Mouse (Mus musculus) small intestine, adult 2 months (tissue): ENCODE data around the gene Atxn7l3b. TPM values are rescaled to one million over a fixed set of nuclear protein-coding genes. Genes with fewer than 3 reads are reported as not detected.

ENCODE experiments used
- H3K27ac ChIP-seq: fragments of 200-500 bp; 2 replicates; pipeline ENCODE4 v1.5.1; 2012; ENCODE audit warnings: low read depth, low read length, control low read depth, inconsistent platforms; ENCODE audit not compliant: insufficient read depth
- H3K27me3 ChIP-seq: fragments of 200-500 bp; 2 replicates; pipeline ENCODE4 v1.6.1; 2012; ENCODE audit warnings: mild to moderate bottlenecking, moderate library complexity, low read length, inconsistent platforms; ENCODE audit not compliant: control insufficient read depth, insufficient read depth
- H3K36me3 ChIP-seq: fragments of 200-500 bp; 2 replicates; pipeline ENCODE4 v1.6.1; 2012; ENCODE audit warnings: mild to moderate bottlenecking, low read length, control low read depth, inconsistent platforms; ENCODE audit not compliant: control insufficient read depth, insufficient read depth
- H3K4me1 ChIP-seq: fragments of 200-500 bp; 2 replicates; pipeline ENCODE4 v1.6.1; 2012; ENCODE audit warnings: low read length, inconsistent platforms, mixed read lengths; ENCODE audit not compliant: control insufficient read depth, insufficient read depth, insufficient read length
- H3K4me3 ChIP-seq: fragments of 200-500 bp; 2 replicates; pipeline ENCODE4 v1.5.1; 2012; ENCODE audit warnings: low read depth, mild to moderate bottlenecking, control low read depth, inconsistent platforms, low read length, moderate library complexity
- CTCF ChIP-seq: fragments of 200-500 bp; IDR thresholded peaks from 2 replicates; pipeline ENCODE4 v1.5.1; 2012; ENCODE audit warnings: low read depth, mild to moderate bottlenecking, control low read depth, inconsistent platforms, low read length, moderate library complexity, mixed read lengths; ENCODE audit not compliant: insufficient replicate concordance, insufficient read length; ENCODE audit errors: extremely low read depth
- POLR2A ChIP-seq: fragments of 200-500 bp; IDR thresholded peaks from 2 replicates; pipeline ENCODE4 v1.6.1; 2012; ENCODE audit warnings: low read depth, mild to moderate bottlenecking, control low read depth, inconsistent platforms, low read length, moderate library complexity
- WGBS: fragments of 180-500 bp; shearing (Covaris S2); methylation state at CpG from one replicate; pipeline ENCODE4 v1.1.7; 2018; 5-methylcytosine and 5-hydroxymethylcytosine counted together
- polyA plus RNA-seq: library from polyadenylated mRNA; depleted of rRNA; stranded (reverse); fragments of >200 nt; gene quantifications from 2 replicates; pipeline ENCODE4 v1.2.3, GENCODE M21; 2012

Gene Atxn7l3b
- polyA plus RNA-seq, 1 experiment, result 39.6 TPM

DNA sequence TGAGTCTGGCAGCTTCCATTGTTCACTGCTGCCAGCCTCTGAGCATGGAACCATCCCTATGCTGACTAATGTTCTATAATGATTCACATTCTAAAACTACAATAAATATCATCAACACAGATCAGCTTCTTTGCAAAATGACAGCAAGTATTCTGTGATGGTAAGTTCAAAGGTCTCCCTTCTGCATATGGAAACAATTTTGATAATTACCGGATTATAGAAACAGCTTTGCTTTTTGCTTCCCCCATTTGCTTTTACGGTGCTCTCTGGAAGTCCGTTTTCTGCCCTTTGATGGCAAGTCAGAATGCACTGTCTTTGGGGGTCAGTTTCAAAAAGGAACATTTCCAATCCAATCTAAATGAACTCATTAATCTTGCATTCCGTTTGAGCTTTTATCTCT is 32.2 kb downstream of the Atxn7l3b start:
- WGBS, result 76% methylated on average over 4 of the region's 4 CpGs
- no peaks in the 10 kb centered on the region for H3K4me1 ChIP-seq
- H3K27me3 ChIP-seq, result no peaks in the 10 kb centered on the region
- H3K27ac ChIP-seq, result no peak overlapping the region
- TF ChIP-seq POLR2A (no peak), CTCF (no peak)
- H3K4me3 ChIP-seq, result no peak overlapping the region
- no peaks in the 10 kb centered on the region for H3K36me3 ChIP-seq

DNA sequence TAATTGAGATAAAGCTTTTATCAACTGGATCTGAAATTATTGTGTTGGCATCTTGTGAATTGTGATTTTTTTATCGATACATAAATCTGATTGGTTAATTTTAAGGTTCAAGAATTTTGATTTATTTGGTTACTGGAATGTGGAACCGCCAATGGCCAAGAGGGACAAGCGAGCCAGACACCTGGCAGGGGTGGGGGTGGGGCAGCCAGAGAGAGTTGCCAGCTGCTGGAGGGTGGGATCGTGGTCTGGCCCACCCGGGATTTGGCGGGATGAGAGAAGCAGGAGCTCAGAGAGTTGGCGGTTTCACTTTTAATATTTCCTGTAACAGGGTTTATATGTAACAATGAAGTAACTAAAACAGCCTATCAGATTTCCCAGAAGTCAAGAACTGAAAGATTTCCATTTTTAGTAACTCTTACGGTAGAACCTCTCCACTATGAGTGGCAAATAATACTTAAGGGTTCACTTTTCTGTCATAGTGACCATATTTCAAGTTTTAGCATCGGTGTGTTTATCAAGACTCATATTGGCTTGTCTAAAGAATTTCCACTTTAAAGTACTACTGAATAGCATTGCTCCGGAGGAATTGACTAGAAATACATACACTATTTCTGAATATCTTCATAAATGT is 35.1 kb downstream of the Atxn7l3b start:
- no peaks in the 10 kb centered on the region for H3K4me1 ChIP-seq
- no peaks in the 10 kb centered on the region for H3K36me3 ChIP-seq
- no peaks in the 10 kb centered on the region for H3K27me3 ChIP-seq
- H3K27ac ChIP-seq, result no peak overlapping the region
- 81% methylated on average over 10 of the region's 10 CpGs for WGBS
- no peak overlapping the region for H3K4me3 ChIP-seq
- no peak for TF ChIP-seq CTCF
- no peak for TF ChIP-seq POLR2A

- Histone ChIP-seq H3K4me3 (no peak overlapping the region), H3K4me1 (no peaks in the 10 kb centered on the region), H3K36me3 (no peaks in the 10 kb centered on the region), H3K27ac (no peak overlapping the region), H3K27me3 (no peaks in the 10 kb centered on the region)
- TF ChIP-seq CTCF (no peak), POLR2A (no peak)
- 82% methylated on average over 9 of the region's 9 CpGs for WGBS
These were observed 44.7 kb downstream of the Atxn7l3b start for GRCm38 (mm10) chr10:112884064-112884463.

- WGBS, result 42% methylated on average over 3 of the region's 3 CpGs
- H3K27ac ChIP-seq, result no peak overlapping the region
- no peaks in the 10 kb centered on the region for H3K4me1 ChIP-seq
- no peak for TF ChIP-seq POLR2A
- TF ChIP-seq CTCF, result no peak
- no peaks in the 10 kb centered on the region for H3K27me3 ChIP-seq
- H3K4me3 ChIP-seq, result no peak overlapping the region
- H3K36me3 ChIP-seq, result no peaks in the 10 kb centered on the region
These were observed 45.2 kb downstream of the Atxn7l3b start for GRCm38 (mm10) chr10:112883688-112884004.

DNA sequence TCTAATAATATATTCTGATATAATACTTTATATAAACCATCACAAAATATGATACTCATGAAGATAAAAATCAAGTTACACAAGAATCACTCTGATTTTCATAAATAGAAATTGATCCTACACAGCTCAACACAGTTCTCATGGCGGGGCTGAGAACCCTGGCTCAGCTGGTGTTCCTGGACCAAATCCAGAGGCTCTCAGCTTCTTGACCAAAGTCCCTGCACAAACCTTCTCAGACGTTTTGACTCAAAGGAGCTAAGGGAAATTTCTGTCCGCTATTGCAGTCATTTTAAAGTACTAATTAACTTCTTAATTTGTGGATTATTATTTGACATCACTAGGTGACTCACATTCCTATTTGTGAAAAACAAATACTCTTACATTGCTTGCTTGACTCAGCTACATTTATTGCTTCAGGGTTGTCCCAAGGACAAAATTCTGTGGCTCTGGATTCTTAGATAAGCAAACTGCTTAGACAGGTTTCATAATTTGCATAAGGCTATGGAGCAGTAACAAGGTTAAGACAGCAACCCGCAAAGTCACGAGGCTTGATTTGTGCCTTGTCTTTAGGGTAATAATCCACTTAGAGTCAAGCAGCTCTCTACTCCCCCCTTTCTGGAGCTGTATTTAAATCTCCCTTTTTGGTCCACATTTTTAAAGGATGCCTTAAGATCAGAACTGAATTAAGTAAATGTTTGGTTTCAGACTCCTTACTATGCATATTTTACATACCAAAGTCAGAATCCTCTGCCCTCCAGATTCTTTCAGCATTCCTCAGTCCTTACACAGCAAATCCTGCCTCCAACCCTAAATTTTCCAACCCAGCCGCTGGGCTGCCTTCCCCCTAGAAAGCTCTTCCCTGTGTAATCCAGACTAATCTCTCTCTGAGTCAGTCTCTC is 45.8 kb downstream of the Atxn7l3b start:
- 11% methylated on average over 6 of the region's 6 CpGs for WGBS
- no peaks in the 10 kb centered on the region for H3K36me3 ChIP-seq
- H3K27ac ChIP-seq, result no peak overlapping the region
- H3K27me3 ChIP-seq, result no peaks in the 10 kb centered on the region
- TF ChIP-seq CTCF (no peak), POLR2A (no peak)
- H3K4me1 ChIP-seq, result no peaks in the 10 kb centered on the region
- no peak overlapping the region for H3K4me3 ChIP-seq

- Histone ChIP-seq H3K4me1 (no peaks in the 10 kb centered on the region), H3K27me3 (no peaks in the 10 kb centered on the region), H3K4me3 (no peak overlapping the region), H3K27ac (no peak overlapping the region), H3K36me3 (no peaks in the 10 kb centered on the region)
- TF ChIP-seq CTCF, result no peak
- no peak for TF ChIP-seq POLR2A
- 87% methylated on average over 3 of the region's 3 CpGs for WGBS
These were observed 46.7 kb downstream of the Atxn7l3b start for GRCm38 (mm10) chr10:112882149-112882548.

DNA sequence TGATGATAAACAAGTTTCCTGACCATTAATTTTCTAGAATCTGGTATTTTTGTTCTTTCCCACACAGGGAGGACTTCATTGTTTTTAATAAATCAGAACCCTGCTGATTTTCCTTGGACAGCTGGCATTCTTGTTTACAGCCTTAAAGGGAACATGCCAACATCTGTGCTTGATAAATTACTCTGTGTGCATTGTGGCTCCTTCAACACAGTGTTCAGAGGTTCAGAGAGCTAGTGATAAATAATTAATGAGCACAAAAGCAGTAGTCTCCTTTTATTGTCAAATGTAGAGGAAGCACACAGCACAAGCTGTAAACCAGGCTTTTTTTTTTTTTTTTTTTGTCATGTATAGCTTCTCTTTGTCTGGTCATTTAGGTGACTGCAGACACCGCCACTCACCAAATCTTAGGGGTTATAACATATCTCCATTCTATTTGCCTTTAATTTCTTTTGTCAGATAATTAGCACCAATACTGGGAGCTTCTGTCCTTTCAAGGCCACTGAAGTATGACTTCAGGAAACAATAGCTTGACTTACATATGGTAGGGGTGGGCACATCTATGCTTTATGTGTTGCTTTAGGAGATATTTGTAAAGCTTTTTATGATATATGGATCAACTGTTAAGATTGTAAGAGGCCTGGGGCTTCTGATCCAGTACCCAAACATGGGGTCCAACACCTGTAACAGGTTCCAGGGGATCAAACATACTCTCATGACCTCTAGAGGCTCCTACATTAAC is 52.0 kb downstream of the Atxn7l3b start:
- no peaks in the 10 kb centered on the region for H3K4me1 ChIP-seq
- 69% methylated on average over 1 of the region's 1 CpGs for WGBS
- TF ChIP-seq CTCF, result no peak
- TF ChIP-seq POLR2A, result no peak
- no peaks in the 10 kb centered on the region for H3K36me3 ChIP-seq
- no peak overlapping the region for H3K4me3 ChIP-seq
- no peak overlapping the region for H3K27ac ChIP-seq
- no peaks in the 10 kb centered on the region for H3K27me3 ChIP-seq
